ENCODE assay signal across 8 mouse cellular contexts in genomic region chr9:35044458-35044857, GRCm38 (mm10).
DNase-seq lines count a peak whose midpoint lies in the region; ATAC-seq and TF ChIP-seq lines count a peak whose summit lies in the region.

No protein-coding gene starts in this region.

- DNase-seq in hindbrain, embryonic 10.5 days (ENCODE audit: low spot score): peak; percentile 56
- no peak for DNase-seq in hindbrain, postnatal 0 days (ENCODE audit: low spot score)
- DNase-seq in adrenal gland, postnatal 14 days: peak; percentile 71
- DNase-seq in forelimb bud, embryonic 11.5 days (ENCODE audit: low read depth, low spot score): peak; percentile 49
- peak; percentile 77 for DNase-seq in lung, postnatal 10 days
- no peak for DNase-seq in right cerebral cortex, adult 18-20 months
- DNase-seq in cerebellum, postnatal 36 days: no peak
- DNase-seq in c-Kit-positive CD71-positive TER-119-positive erythroid progenitor cells, embryonic 14.5 days (ENCODE audit: low spot score): no peak

- no peak for TF ChIP-seq CTCF in hindbrain, postnatal 0 days (IDR thresholded peaks at IDR 0.05; ENCODE audit: low read depth)

- no peak overlapping the region for H3K9ac ChIP-seq in hindbrain, postnatal 0 days (replicated peaks; ENCODE audit: low read length)

- H3K9me3 ChIP-seq in hindbrain, embryonic 10.5 days: no peaks in the 10 kb centered on the region
- H3K9me3 ChIP-seq in hindbrain, postnatal 0 days (ENCODE audit: low read length): no peaks in the 10 kb centered on the region

- H3K4me1 ChIP-seq in hindbrain, embryonic 10.5 days (replicated peaks): peaks cover 25% of the 10 kb centered on the region
- peaks cover 4% of the 10 kb centered on the region; the same call in 1 of the 2 replicates for H3K4me1 ChIP-seq in hindbrain, postnatal 0 days (ENCODE audit: insufficient read depth, low read length)

- H3K36me3 ChIP-seq in hindbrain, embryonic 10.5 days: peaks cover 3% of the 10 kb centered on the region; the same call in 1 of the 2 replicates
- peaks cover 8% of the 10 kb centered on the region; the same call in 1 of the 2 replicates for H3K36me3 ChIP-seq in hindbrain, postnatal 0 days (ENCODE audit: insufficient read depth, low read length)

- no peak for ATAC-seq in hindbrain, postnatal 0 days

- peak overlapping the region; percentile 74; the same call in 1 of the 2 replicates for H3K27ac ChIP-seq in hindbrain, embryonic 10.5 days
- no peak overlapping the region for H3K27ac ChIP-seq in hindbrain, postnatal 0 days

- H3K27me3 ChIP-seq in hindbrain, embryonic 10.5 days (ENCODE audit: insufficient read depth, poor library complexity, severe bottlenecking): no peaks in the 10 kb centered on the region
- H3K27me3 ChIP-seq in hindbrain, postnatal 0 days (ENCODE audit: insufficient read depth, low read length): no peaks in the 10 kb centered on the region

- 0 out of 2 replicates have a peak overlapping the region, but pooled peaks have one; percentile 16 for H3K4me3 ChIP-seq in hindbrain, embryonic 10.5 days
- H3K4me3 ChIP-seq in hindbrain, postnatal 0 days (ENCODE audit: low read length): no peak overlapping the region

- H3K4me2 ChIP-seq in hindbrain, postnatal 0 days (ENCODE audit: low read depth, low read length): no peak overlapping the region

- WGBS in hindbrain, embryonic 10.5 days: 9% methylated on average over 15 of the region's 15 CpGs
- WGBS in hindbrain, postnatal 0 days: 30% methylated on average over 15 of the region's 15 CpGs

Comparison
In these comparisons a context has a peak if more than half of its experiments do, and no peak if none do; other contexts are left out.
1. DNase-seq: peak in hindbrain, embryonic 10.5 days (single experiment), adrenal gland, postnatal 14 days (single experiment), forelimb bud, embryonic 11.5 days (single experiment) and lung, postnatal 10 days (single experiment); none in hindbrain, postnatal 0 days (single experiment), right cerebral cortex, adult 18-20 months (single experiment), cerebellum, postnatal 36 days (0 of 2) and c-Kit-positive CD71-positive TER-119-positive erythroid progenitor cells, embryonic 14.5 days (single experiment).